Mouse (Mus musculus) splenic B cell, adult 2 months (primary cell): Measurements from ENCODE around the gene Pip4k2b.

ENCODE experiments used
- DNase-seq: peaks from one replicate; pipeline ENCODE4 v3.0.0-alpha.2; 2011; ENCODE audit warnings: low read depth, low spot score
- H3K27me3 ChIP-seq: 2 replicates; pipeline ENCODE4 v1.6.1; 2012; ENCODE audit warnings: mild to moderate bottlenecking, low read length, moderate library complexity, mixed read lengths; ENCODE audit not compliant: control insufficient read depth, poor library complexity, insufficient read depth, severe bottlenecking
- H3K36me3 ChIP-seq: 2 replicates; pipeline ENCODE4 v1.6.1; 2012; ENCODE audit warnings: mild to moderate bottlenecking, low read length, moderate library complexity, mixed read lengths; ENCODE audit not compliant: control insufficient read depth, poor library complexity, insufficient read depth, severe bottlenecking

Gene Pip4k2b

DNA sequence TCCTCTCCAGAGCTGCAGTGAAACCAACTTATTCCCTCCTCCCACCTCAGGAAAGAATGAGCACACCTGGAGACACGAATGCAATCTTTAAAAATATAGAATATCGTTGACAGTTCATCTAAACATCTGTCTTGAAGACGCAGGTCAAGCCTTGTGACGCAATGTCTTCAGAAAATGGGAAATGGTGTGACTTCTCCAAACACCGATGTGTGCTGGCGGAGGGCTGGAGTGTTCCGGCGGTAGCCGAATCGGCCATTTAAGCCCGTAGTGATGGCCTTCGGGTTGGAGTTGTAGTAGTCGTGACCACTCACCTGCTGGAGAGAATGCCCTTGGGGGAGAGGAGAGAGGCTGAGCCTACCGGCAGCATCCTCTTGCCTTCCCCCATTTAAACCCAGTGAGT lies 26.9 kb upstream of the Pip4k2b start:
- DNase-seq, result no peak
- no peaks in the 10 kb centered on the region; the same call in 1 of the 2 replicates for H3K36me3 ChIP-seq
- H3K27me3 ChIP-seq, result no peaks in the 10 kb centered on the region

DNA sequence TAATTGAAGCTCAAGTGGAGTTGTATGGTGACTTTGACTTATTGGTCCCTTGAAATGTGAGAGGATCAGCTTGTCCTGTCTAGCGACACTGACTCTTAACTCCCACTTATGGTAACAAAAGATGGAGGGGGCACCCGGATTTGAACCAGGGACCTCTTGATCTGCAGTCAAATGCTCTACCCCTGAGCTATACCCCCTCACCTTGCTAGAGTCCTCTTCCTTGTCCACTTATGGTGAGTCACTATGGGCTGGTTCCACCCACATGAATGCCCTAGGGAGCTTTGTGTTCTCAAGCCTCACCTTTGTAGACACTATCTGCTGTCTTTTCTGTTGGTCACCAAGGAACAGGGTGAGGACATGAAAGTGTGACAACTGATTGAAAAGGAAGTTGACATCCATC lies 25.2 kb upstream of the Pip4k2b start:
- Histone ChIP-seq H3K36me3 (no peaks in the 10 kb centered on the region), H3K27me3 (no peaks in the 10 kb centered on the region)
- DNase-seq, result no peak

DNA sequence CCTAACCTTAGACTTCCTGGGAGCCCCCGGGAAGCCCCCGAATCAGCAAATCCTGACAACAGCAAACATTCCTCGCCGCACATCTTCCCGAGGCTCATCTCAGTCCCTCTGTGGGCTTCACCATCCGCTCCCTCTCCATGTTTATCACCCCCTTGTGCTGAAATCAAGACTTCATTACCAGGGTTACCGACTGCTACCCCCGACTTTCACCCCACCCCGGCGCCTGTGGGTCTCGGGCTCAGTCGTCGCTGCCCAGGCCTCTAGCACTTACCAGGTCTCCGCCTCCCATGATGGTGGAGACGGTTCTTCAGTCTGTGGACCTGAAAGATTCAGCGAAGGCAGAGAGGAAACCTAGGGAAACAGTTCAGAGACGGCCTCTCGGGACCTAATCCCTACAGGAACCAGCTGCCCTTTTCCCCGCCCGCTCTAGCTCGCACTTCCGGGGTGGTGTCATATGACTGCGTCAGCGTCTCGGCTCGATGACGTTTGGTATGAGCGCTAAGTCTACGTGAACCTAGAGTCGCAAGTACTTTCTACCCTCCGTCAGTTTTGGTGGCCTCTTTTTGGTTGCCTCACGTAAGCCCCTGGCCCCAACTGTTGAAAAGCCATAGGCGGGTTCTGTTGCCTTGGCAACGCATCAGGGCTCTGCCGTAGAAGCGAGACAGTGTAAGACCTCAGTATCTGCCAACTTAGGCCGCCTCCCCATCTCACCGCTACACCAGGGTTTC lies 21.8 kb upstream of the Pip4k2b start, which contains the start of gene Cwc25:
TSS of gene Cwc25 (minus strand) at position 403 of the 728 bp plus-strand sequence.
- DNase-seq, result peak; percentile 95
- Histone ChIP-seq H3K36me3 (peaks cover 2% of the 10 kb centered on the region; the same call in 1 of the 2 replicates), H3K27me3 (no peaks in the 10 kb centered on the region)

DNA sequence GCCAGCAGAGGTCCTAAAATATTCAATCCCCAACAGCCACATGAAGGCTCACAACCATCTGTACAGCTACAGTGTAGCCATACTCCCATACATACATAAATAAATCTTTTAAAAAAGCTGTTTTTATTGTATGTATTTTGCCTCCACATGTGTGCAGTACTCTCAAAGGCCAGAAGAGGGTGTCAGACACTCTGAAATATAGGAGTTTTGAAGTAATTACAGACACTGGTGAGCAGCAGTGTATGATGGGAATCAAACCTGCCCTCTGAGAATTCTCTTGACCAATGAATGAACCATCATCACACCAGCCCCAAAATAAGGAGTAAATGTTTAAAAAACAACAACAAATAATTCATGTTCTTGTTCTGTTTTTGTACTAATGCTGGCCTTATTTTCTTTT lies 17.1 kb upstream of the Pip4k2b start:
- Histone ChIP-seq H3K36me3 (peaks cover 8% of the 10 kb centered on the region), H3K27me3 (no peaks in the 10 kb centered on the region)
- no peak for DNase-seq

DNA sequence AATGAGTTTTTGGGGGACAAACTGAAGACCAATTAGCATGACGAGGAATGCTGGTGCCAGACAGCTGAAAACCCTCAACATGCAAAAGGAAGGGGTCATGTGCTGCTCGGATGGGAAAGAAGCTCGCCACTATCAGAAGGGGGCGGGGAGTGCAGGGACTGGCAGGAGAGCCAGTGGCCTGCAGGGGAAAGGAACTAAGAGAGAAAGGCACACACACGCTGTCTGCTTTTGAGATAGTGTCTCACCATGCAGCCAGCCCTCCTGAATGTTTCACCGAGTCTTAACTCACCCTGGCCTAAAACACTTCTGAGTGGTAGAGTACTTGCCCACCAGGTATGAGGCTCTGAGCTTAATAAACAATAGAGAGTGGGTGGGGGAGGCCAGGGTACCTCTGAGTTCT lies 14.4 kb upstream of the Pip4k2b start:
- peaks cover 10% of the 10 kb centered on the region for H3K36me3 ChIP-seq
- no peaks in the 10 kb centered on the region for H3K27me3 ChIP-seq
- DNase-seq, result no peak

DNA sequence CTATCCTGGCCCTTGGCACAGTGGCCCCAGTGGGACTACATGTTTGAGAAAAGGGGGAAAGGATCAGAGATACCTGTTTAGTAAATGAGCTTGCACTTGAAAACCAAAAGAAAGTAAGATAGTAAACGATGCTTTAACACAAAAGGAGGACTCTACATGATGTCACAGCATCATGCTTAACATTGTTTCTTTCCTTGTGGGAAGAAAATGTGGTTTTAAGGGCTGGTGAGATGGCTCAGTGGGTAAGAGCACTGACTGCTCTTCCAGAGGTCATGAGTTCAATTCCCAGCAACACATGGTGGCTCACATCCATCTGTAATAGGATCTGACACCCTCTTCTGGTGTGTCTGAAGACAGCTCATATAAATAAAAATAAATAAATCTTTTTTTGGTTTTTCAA lies 13.6 kb upstream of the Pip4k2b start:
- Histone ChIP-seq H3K36me3 (peaks cover 12% of the 10 kb centered on the region), H3K27me3 (no peaks in the 10 kb centered on the region)
- DNase-seq, result no peak

DNA sequence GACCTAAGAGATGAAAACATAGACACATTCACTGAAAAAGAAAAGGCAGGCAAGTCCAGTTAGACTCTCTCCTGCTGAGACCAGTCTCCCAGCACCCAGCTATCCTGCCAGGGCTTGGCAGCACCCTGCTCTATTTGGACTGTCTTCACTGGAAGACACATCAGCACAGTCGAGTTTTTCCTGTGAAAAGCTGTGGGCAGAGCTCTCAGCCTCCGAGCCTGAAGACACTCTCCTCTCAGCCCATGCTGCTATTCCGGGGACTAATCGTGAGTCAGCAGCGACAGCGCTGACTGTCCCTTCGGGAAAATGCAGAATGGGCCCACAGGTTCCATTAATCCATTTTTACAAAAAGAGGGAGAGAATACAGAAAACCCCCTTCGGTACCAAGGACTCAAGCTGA lies 8.8 kb upstream of the Pip4k2b start:
- DNase-seq, result no peak
- H3K36me3 ChIP-seq, result peaks cover 12% of the 10 kb centered on the region
- H3K27me3 ChIP-seq, result no peaks in the 10 kb centered on the region

DNA sequence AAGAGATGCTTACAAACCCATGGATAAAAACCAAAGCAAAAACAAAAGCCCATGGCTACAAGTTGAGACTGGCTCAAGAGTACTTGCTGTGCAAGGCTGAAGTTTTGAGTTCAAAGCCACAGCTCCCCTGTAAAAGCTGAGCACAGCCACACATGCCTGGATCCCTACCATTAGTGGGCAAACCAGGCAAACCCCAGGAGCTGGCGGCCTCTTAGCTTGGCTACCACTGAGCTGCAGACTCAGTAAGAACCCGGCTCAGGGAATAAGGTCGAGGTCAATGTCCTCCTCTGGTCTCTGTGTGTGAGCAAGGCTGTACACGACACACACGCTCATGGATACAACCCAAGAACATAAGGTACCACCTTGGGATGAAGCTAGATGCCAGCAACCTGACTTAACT lies 4.0 kb upstream of the Pip4k2b start:
- Histone ChIP-seq H3K27me3 (no peaks in the 10 kb centered on the region), H3K36me3 (peaks cover 4% of the 10 kb centered on the region)
- DNase-seq, result no peak

DNA sequence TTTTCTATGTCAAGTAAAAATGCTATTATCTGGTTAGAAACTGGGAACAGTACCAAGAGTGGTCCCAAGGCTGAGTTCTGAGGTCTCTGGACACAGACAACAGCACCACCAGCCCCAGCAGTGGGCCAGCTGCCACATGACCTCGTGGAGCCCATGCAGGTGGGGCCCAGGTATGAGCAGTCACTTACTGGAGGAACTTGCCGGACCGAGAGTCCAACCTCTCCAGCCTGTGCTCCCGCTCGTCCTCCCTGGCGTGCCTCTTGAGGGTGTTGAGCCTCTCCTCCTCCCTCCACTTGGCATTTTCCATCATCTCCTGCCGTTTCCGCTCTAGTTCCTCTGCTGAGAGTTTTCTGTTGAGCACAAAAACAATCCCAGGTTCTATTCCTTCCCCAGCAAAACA lies 3.3 kb upstream of the Pip4k2b start:
- peaks cover 4% of the 10 kb centered on the region for H3K36me3 ChIP-seq
- no peak for DNase-seq
- no peaks in the 10 kb centered on the region for H3K27me3 ChIP-seq

DNA sequence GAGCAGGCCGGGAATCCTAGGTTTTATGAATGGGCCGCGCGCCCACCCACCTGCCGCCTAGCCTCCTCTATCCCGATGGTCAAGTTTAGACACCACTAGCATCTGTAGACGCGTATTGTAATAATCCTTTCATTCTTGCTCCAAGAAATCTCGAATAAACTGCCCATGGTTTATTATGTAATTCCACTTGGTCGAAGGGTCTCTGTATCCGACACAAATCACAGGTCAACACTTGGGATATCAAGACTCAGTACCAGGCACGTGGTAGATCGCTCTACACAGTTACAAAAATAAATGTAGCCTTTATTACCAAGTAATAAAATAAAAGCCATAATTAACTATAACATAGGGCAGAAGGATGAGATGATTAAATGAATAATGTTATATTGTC lies 822 bp upstream of the Pip4k2b start:
- no peaks in the 10 kb centered on the region for H3K27me3 ChIP-seq
- peaks cover 4% of the 10 kb centered on the region for H3K36me3 ChIP-seq
- DNase-seq, result no peak

DNA sequence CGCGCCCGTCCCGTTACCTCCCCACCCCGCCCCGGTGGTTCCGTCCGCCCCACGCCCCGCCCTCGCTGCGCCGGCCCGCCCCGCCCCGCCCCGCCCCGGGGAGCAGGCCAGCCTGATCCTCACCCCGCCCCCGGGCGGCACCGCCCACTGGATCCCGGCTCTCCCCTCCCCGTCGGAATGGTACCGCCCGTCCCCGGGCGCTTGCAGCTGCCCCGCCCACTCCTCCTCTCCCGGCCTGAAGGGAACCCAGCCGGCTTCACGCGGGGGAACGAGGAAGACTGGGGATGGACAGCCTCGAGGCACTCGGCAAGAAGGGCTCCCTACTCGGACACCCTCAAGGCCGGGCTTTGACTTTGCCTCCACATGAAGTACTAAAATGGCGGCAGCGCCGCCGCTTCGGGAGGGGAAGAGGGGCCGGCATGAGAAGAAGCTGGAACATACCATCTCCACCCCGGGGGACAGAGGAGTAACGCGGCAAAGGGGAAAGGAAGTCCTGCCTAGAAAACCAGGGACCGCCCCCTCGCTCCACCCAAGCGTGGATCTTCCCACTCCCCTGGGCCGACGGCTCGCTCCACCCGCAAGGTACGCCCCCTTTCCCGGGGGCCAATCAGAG lies 320 bp upstream of the Pip4k2b start:
- H3K36me3 ChIP-seq, result peaks cover 4% of the 10 kb centered on the region
- peak; percentile 95 for DNase-seq
- H3K27me3 ChIP-seq, result no peaks in the 10 kb centered on the region

DNA sequence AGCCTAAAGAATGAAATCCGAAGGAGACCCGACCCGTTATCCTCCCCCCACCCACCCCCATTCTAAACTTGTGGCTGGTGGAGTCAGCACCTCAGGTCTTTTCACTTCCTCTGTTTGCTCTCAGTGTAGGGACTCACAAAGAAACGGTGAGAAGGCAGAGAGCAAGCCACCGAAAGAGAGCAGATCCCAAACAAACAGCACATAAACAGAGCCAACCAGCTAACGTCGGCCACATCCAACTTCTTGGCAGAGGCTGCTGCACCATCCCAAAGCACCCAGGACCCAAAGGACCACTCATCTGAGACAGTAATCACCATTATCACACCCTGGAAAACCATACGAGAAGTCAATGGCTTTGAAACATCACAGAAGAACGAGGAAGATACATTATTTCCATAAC lies 1.1 kb downstream of the Pip4k2b start:
- Histone ChIP-seq H3K27me3 (no peaks in the 10 kb centered on the region), H3K36me3 (no peaks in the 10 kb centered on the region)
- peak; percentile 39 for DNase-seq

DNA sequence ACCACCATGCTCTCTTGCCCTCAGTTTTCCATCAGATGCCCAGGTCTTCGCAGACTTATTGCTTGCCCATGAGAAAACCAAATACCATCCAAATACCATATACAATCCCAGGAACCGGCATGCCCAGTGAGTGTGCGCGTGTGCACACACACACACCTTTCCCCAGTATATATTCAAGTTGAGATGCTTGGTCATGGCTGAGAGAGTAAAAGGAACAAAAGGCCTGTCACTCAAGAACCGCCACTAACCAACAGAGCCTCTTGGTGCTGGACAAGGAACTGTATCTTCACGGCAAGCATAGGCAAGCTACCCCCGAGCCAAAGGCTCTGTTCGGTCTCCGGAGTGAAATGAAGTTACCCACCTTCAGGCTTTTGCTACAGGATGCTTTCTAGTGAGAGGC lies 1.9 kb downstream of the Pip4k2b start:
- Histone ChIP-seq H3K36me3 (no peaks in the 10 kb centered on the region), H3K27me3 (no peaks in the 10 kb centered on the region)
- DNase-seq, result peak; percentile 53

DNA sequence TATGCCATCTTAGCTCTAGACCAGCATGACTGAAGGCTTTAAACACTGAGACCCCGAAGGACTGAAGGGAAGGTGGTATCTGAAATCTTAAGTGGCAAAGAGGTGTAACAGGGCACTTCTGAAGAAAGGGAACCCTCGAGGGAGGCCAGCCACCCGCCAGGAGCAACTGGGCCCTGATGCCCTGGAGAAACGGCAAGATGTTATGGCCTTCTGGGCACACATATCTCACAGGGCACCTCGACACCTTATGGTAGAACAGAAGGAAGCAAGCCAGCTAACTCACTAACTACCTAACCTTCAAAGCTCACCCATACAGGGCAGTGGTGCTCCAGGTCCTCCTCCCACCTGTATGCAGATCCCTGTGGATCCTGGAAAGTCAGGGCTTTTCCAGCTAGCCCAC lies 2.3 kb downstream of the Pip4k2b start:
- Histone ChIP-seq H3K27me3 (no peaks in the 10 kb centered on the region), H3K36me3 (no peaks in the 10 kb centered on the region)
- no peak for DNase-seq

DNA sequence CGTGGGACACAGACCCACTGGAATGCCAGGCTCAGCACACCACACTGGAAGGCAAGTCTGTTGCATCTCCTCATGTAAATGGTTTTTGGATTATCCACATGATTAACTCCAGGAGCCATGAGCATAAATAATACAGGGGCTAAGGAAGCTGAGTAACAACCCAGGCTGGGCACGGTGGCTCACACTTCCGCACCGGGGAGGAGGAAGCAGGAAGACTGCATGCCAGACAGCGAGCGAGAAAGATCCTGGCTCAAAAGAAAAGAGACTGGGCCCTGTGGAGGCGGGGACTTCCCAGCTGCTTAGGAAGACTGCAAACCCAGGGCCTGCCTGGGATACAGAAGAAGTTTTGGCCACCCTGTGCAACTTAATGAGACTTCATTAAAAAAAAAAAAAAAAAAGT lies 4.3 kb downstream of the Pip4k2b start:
- no peaks in the 10 kb centered on the region for H3K36me3 ChIP-seq
- no peaks in the 10 kb centered on the region for H3K27me3 ChIP-seq
- no peak for DNase-seq

DNA sequence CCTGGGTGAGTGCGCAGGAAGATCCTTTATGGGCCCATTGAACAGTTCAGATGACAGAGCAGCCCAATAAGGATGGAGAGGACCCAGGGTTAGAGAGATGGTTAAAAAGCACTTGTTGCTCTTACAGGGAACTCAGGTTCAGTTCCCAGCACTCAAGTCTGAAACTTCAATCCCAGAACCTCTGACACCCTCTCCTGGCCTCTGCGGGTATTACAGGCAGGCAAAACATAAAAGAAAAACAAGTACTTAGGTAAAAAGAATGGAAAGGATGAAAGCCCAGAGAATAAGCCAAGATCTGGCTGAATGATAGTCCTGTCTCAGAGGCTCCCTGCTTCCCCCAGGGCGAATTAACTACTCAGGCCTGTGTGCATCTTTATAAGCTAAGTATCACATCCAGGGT lies 5.3 kb downstream of the Pip4k2b start:
- Histone ChIP-seq H3K36me3 (no peaks in the 10 kb centered on the region), H3K27me3 (no peaks in the 10 kb centered on the region)
- DNase-seq, result peak; percentile 37
